In the genomic region with DNA sequence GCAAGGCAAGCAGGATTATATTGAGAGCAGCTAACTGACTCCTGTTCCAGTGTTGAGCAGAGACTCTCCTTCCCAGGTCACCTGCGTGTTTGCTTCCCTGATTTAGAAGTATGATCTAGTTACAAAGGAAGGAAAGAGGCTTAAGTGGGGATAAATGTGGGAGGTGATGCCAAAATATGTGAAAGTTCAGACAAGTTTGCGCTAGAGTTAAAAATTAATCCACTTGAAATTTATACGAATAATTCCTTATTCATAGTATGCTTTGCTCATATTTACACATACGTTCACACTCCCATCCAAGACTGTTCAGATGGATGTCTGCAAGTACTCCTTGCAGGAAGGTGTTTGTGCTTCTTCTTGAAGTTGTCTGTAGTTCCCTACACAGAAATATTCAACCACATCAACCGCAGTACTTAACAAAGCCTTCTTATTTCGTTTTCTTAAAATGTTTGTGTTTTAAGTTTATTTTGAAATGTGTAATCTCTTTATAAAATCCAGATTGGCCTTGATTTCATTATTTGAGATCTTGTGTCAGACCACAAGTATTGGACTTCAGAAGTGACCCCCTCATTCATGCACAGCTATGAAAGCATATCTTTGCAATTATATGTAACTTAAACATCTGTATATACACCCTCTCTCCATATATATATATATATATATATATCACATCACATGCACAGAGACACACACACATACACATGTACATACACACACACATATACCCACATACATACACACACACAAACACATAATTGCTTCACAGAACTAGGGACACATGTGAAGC, we compare ENCODE assay signal across 26 mouse cellular contexts.
DNase-seq lines count a peak whose midpoint lies in the region; ATAC-seq and TF ChIP-seq lines count a peak whose summit lies in the region.
"Had no signal": no experiment of that assay in that cellular context is flagged by ENCODE, and none has a peak within 500 bp of the region (broad histone marks: within the 10 kb centered on the region; RNA-seq: fewer than 3 reads in every experiment).

No protein-coding gene starts in this region.

- peak; percentile 95 for ATAC-seq in lung, embryonic 14.5 days (ENCODE audit: insufficient read depth)
- ATAC-seq in lung, postnatal 0 days: peak; percentile 63
- ATAC-seq in stomach, embryonic 14.5 days (ENCODE audit: insufficient number of reproducible peaks, insufficient read depth, low FRiP score, low read depth): peak; percentile 75
- ATAC-seq in stomach, postnatal 0 days (ENCODE audit: low FRiP score, low TSS enrichment): no peak
- ATAC-seq: forebrain, embryonic 14.5 days; forebrain, postnatal 0 days; Patski had no signal

- no peak overlapping the region for H3K9ac ChIP-seq in lung, embryonic 14.5 days
- no peak overlapping the region for H3K9ac ChIP-seq in lung, postnatal 0 days (replicated peaks; ENCODE audit: low read depth)
- H3K9ac ChIP-seq in stomach, embryonic 14.5 days (replicated peaks; ENCODE audit: low read depth, low read length): no peak overlapping the region
- no peak overlapping the region for H3K9ac ChIP-seq in stomach, postnatal 0 days (ENCODE audit: low read length)
- H3K9ac ChIP-seq: embryonic facial prominence, embryonic 12.5 days; embryonic facial prominence, embryonic 15.5 days; forebrain, postnatal 0 days; hindbrain, embryonic 13.5 days had no signal

- no peaks in the 10 kb centered on the region for H3K9me3 ChIP-seq in lung, embryonic 14.5 days (ENCODE audit: low read depth, low read length)
- no peaks in the 10 kb centered on the region for H3K9me3 ChIP-seq in lung, postnatal 0 days (ENCODE audit: low read length)
- no peaks in the 10 kb centered on the region for H3K9me3 ChIP-seq in stomach, embryonic 14.5 days (ENCODE audit: control insufficient read depth, low read depth, low read length)
- H3K9me3 ChIP-seq in stomach, postnatal 0 days (ENCODE audit: control insufficient read depth, low read length): no peaks in the 10 kb centered on the region
- H3K9me3 ChIP-seq: embryonic facial prominence, embryonic 12.5 days; embryonic facial prominence, embryonic 15.5 days; G1E; hindbrain, embryonic 13.5 days had no signal

- no peaks in the 10 kb centered on the region for H3K36me3 ChIP-seq in lung, embryonic 14.5 days (ENCODE audit: insufficient read depth)
- H3K36me3 ChIP-seq in lung, postnatal 0 days (ENCODE audit: insufficient read depth, low read length): no peaks in the 10 kb centered on the region
- H3K36me3 ChIP-seq in stomach, embryonic 14.5 days (ENCODE audit: control insufficient read depth, insufficient read depth, low read length): no peaks in the 10 kb centered on the region
- no peaks in the 10 kb centered on the region for H3K36me3 ChIP-seq in stomach, postnatal 0 days (ENCODE audit: control insufficient read depth, insufficient read depth, low read length)
- H3K36me3 ChIP-seq: embryonic facial prominence, embryonic 15.5 days; G1E; hindbrain, embryonic 13.5 days had no signal

- peak; percentile 70 for DNase-seq in lung, embryonic 14.5 days
- no peak for DNase-seq in lung, postnatal 25 days (ENCODE audit: low spot score)
- DNase-seq in lung, postnatal 0 days (ENCODE audit: low spot score): peak; percentile 67
- DNase-seq in lung, adult 18-20 months: no peak
- DNase-seq in stomach, postnatal 0 days (ENCODE audit: low spot score): no peak
- no peak for DNase-seq in neural tube, embryonic 10.5 days (ENCODE audit: extremely low spot score, low spot score)
- DNase-seq: adrenal gland, adult 2 months; adrenal gland, postnatal 14 days; B cell, adult 2 months; cerebellum, adult 11 months; cerebellum, adult 2 months; cerebellum, adult 9-11 months; cerebellum, postnatal 25 days; forebrain, postnatal 0 days; gastrocnemius, adult 2 months; gastrocnemius, postnatal 14 days; heart, adult 11 months had no signal

- H3K27me3 ChIP-seq in lung, embryonic 14.5 days (ENCODE audit: insufficient read depth, low read length): no peaks in the 10 kb centered on the region
- no peaks in the 10 kb centered on the region for H3K27me3 ChIP-seq in lung, postnatal 0 days (replicated peaks; ENCODE audit: insufficient read depth, low read length)
- no peaks in the 10 kb centered on the region for H3K27me3 ChIP-seq in stomach, embryonic 14.5 days (ENCODE audit: control insufficient read depth, insufficient read depth, low read length)
- no peaks in the 10 kb centered on the region for H3K27me3 ChIP-seq in stomach, postnatal 0 days (ENCODE audit: control insufficient read depth, insufficient read depth, low read length)
- H3K27me3 ChIP-seq: CH12.LX; embryonic facial prominence, embryonic 12.5 days; embryonic facial prominence, embryonic 15.5 days; hindbrain, embryonic 13.5 days; Patski had no signal

- no peaks in the 10 kb centered on the region for H3K4me1 ChIP-seq in lung, embryonic 14.5 days (ENCODE audit: insufficient read depth)
- no peaks in the 10 kb centered on the region for H3K4me1 ChIP-seq in lung, postnatal 0 days (ENCODE audit: insufficient read depth, low read depth, low read length)
- H3K4me1 ChIP-seq in stomach, embryonic 14.5 days (ENCODE audit: control insufficient read depth, insufficient read depth, low read length): no peaks in the 10 kb centered on the region
- H3K4me1 ChIP-seq in stomach, postnatal 0 days (replicated peaks; ENCODE audit: control insufficient read depth, insufficient read depth): no peaks in the 10 kb centered on the region
- H3K4me1 ChIP-seq: embryonic facial prominence, embryonic 12.5 days; embryonic facial prominence, embryonic 15.5 days; hindbrain, embryonic 13.5 days had no signal

- WGBS in lung, embryonic 14.5 days: 68% methylated on average over 6 of the region's 6 CpGs
- WGBS in lung, postnatal 0 days: 58% methylated on average over 6 of the region's 6 CpGs
- WGBS in stomach, embryonic 14.5 days: 69% methylated on average over 6 of the region's 6 CpGs
- 49% methylated on average over 6 of the region's 6 CpGs for WGBS in stomach, postnatal 0 days

- no peak for TF ChIP-seq CTCF in lung, embryonic 14.5 days (IDR thresholded peaks at IDR 0.05; ENCODE audit: low read depth)
- no peak for TF ChIP-seq CTCF in lung, postnatal 0 days (IDR thresholded peaks at IDR 0.05)
- no peak for TF ChIP-seq CTCF in stomach, postnatal 0 days (IDR thresholded peaks at IDR 0.05; ENCODE audit: low read depth)

- no peak overlapping the region for H3K4me2 ChIP-seq in lung, embryonic 14.5 days
- no peak overlapping the region for H3K4me2 ChIP-seq in lung, postnatal 0 days (replicated peaks; ENCODE audit: low read depth, low read length)
- no peak overlapping the region for H3K4me2 ChIP-seq in stomach, embryonic 14.5 days (replicated peaks; ENCODE audit: low read depth, low read length)
- no peak overlapping the region for H3K4me2 ChIP-seq in stomach, postnatal 0 days (replicated peaks; ENCODE audit: low read depth)
- H3K4me2 ChIP-seq: embryonic facial prominence, embryonic 12.5 days; embryonic facial prominence, embryonic 15.5 days; heart, embryonic 11.5 days; hindbrain, embryonic 13.5 days had no signal

- 0 out of 2 replicates have a peak overlapping the region, but pooled peaks have one; percentile 24 for H3K27ac ChIP-seq in lung, embryonic 14.5 days (ENCODE audit: low read depth)
- no peak overlapping the region for H3K27ac ChIP-seq in lung, postnatal 0 days (ENCODE audit: low read length)
- H3K27ac ChIP-seq in stomach, embryonic 14.5 days (ENCODE audit: low read length): no peak overlapping the region
- no peak overlapping the region for H3K27ac ChIP-seq in stomach, postnatal 0 days (replicated peaks)
- H3K27ac ChIP-seq: embryonic facial prominence, embryonic 12.5 days; embryonic facial prominence, embryonic 15.5 days; gastrocnemius, adult 2 months; hindbrain, embryonic 13.5 days had no signal

- TF ChIP-seq EP300 in lung, postnatal 0 days (IDR thresholded peaks at IDR 0.05): 0 out of 2 replicates have a peak, but pooled peaks have one; percentile 30
- TF ChIP-seq EP300 in stomach, postnatal 0 days (optimal IDR thresholded peaks at IDR 0.05): no peak

- no peak overlapping the region for H3K4me3 ChIP-seq in lung, embryonic 14.5 days (ENCODE audit: low read depth, low read length)
- no peak overlapping the region for H3K4me3 ChIP-seq in lung, postnatal 0 days (ENCODE audit: low read depth, low read length)
- H3K4me3 ChIP-seq in stomach, embryonic 14.5 days (ENCODE audit: low read depth, low read length): no peak overlapping the region
- no peak overlapping the region for H3K4me3 ChIP-seq in stomach, postnatal 0 days (ENCODE audit: low read depth, low read length)
- H3K4me3 ChIP-seq: embryonic facial prominence, embryonic 12.5 days; embryonic facial prominence, embryonic 15.5 days; gastrocnemius, adult 2 months; hindbrain, embryonic 13.5 days had no signal

Comparison
In these comparisons a context has a peak if more than half of its experiments do, and no peak if none do; other contexts are left out.
1. DNase-seq: peak in lung, embryonic 14.5 days (single experiment) and lung, postnatal 0 days (single experiment); none in lung, postnatal 25 days (single experiment), lung, adult 18-20 months (0 of 2), stomach, postnatal 0 days (single experiment) and neural tube, embryonic 10.5 days (single experiment).